Mouse (Mus musculus) intestine, postnatal 0 days (tissue): ENCODE measurements around the gene Eml6. TPM values are rescaled to one million over a fixed set of nuclear protein-coding genes. Genes with fewer than 3 reads are reported as not detected.

Experiments used
- ATAC-seq: fragments of 200-750 bp; cut with Nextera tagmentation; 2 replicates; pipeline ENCODE4 v1.8.0; 2017; ENCODE audit warnings: mild to moderate bottlenecking, moderate TSS enrichment, moderate library complexity
- H3K27ac ChIP-seq: fragments of 300-500 bp; sonication (generic); 2 replicates; pipeline ENCODE4 v1.5.1; 2014; ENCODE audit warnings: mild to moderate bottlenecking, low read depth, low read length, moderate library complexity
- H3K27me3 ChIP-seq: fragments of 300-500 bp; sonication (generic); replicated peaks from 2 replicates; pipeline ENCODE4 v1.6.1; 2014; ENCODE audit warnings: low read length, mixed read lengths; ENCODE audit not compliant: control insufficient read depth, insufficient read depth
- H3K36me3 ChIP-seq: fragments of 300-500 bp; sonication (generic); 2 replicates; pipeline ENCODE4 v1.6.1; 2014; ENCODE audit warnings: mild to moderate bottlenecking, moderate library complexity; ENCODE audit not compliant: control insufficient read depth, insufficient read depth
- H3K4me1 ChIP-seq: fragments of 300-500 bp; sonication (generic); replicated peaks from 2 replicates; pipeline ENCODE4 v1.6.1; 2014; ENCODE audit warnings: antibody characterized with exemption, low read length, mixed read lengths; ENCODE audit not compliant: control insufficient read depth, insufficient read depth
- H3K4me2 ChIP-seq: fragments of 300-500 bp; sonication (generic); replicated peaks from 2 replicates; pipeline ENCODE4 v1.6.1; 2014; ENCODE audit warnings: low read depth, mild to moderate bottlenecking, moderate library complexity
- H3K4me3 ChIP-seq: fragments of 300-500 bp; sonication (generic); 2 replicates; pipeline ENCODE4 v1.5.1; 2014; ENCODE audit warnings: low read depth, low read length
- H3K9ac ChIP-seq: fragments of 300-500 bp; sonication (generic); 2 replicates; pipeline ENCODE4 v1.6.1; 2014; ENCODE audit warnings: mild to moderate bottlenecking, low read depth, low read length
- H3K9me3 ChIP-seq: fragments of 300-500 bp; sonication (generic); 2 replicates; pipeline ENCODE4 v1.6.1; 2016; ENCODE audit warnings: mixed run types; ENCODE audit not compliant: control insufficient read depth
- CTCF ChIP-seq: sonication (generic); IDR thresholded peaks from 2 replicates; pipeline ENCODE4 v1.5.1; 2016; ENCODE audit warnings: low read depth, mild to moderate bottlenecking, control low read depth, antibody characterized with exemption, moderate library complexity
- WGBS: fragments of 180-500 bp; shearing (Covaris S2); extraction: QIAGEN DNeasy Blood & Tissue Kit; methylation state at CpG from one replicate; pipeline ENCODE4 v1.1.7; 2014; 5-methylcytosine and 5-hydroxymethylcytosine counted together
- polyA plus RNA-seq: library from polyadenylated mRNA; unstranded; fragments of >200 nt; fragmentation: Nextera tagmentation; extraction: Ambion mirVana; gene quantifications from 2 replicates; pipeline ENCODE4 v1.2.1, GENCODE M21; 2015

Gene Eml6
- polyA plus RNA-seq, 1 experiment from 2014 or later = 0.46 TPM

- Histone ChIP-seq H3K27ac (no peak overlapping the region), H3K4me3 (no peak overlapping the region), H3K4me1 (0 out of 2 replicates have a peak, but pooled peaks cover 2% of the 10 kb centered on the region), H3K9me3 (no peaks in the 10 kb centered on the region), H3K4me2 (no peak overlapping the region), H3K9ac (no peak overlapping the region), H3K27me3 (no peaks in the 10 kb centered on the region), H3K36me3 (no peaks in the 10 kb centered on the region)
- no peak for ATAC-seq
- no peak for TF ChIP-seq CTCF
Measured at GRCm38 (mm10) chr11:29725167-29725566, 300.7 kb downstream of the Eml6 start.

GRCm38 (mm10) chr11:29724213-29724612, 301.6 kb downstream of the Eml6 start:
- no peak overlapping the region for H3K4me3 ChIP-seq

GRCm38 (mm10) chr11:29719597-29719996, 306.2 kb downstream of the Eml6 start:
- H3K9me3 ChIP-seq = no peaks in the 10 kb centered on the region
- H3K4me1 ChIP-seq = 0 out of 2 replicates have a peak, but pooled peaks cover 4% of the 10 kb centered on the region
- no peak for ATAC-seq
- no peaks in the 10 kb centered on the region for H3K27me3 ChIP-seq
- H3K36me3 ChIP-seq = no peaks in the 10 kb centered on the region
- no peak overlapping the region for H3K27ac ChIP-seq
- 30% methylated on average over 1 of the region's 1 CpGs for WGBS
- no peak for TF ChIP-seq CTCF
- H3K4me2 ChIP-seq = no peak overlapping the region; the same call in 1 of the 2 replicates
- no peak overlapping the region for H3K9ac ChIP-seq
- H3K4me3 ChIP-seq = no peak overlapping the region

More at GRCm38 (mm10) chr11:29724213-29724612, 301.6 kb downstream of the Eml6 start:
- 0 out of 2 replicates have a peak, but pooled peaks have one; percentile 7 for TF ChIP-seq CTCF
- Histone ChIP-seq H3K27me3 (no peaks in the 10 kb centered on the region), H3K9me3 (no peaks in the 10 kb centered on the region), H3K27ac (no peak overlapping the region), H3K9ac (no peak overlapping the region), H3K4me2 (no peak overlapping the region), H3K4me1 (0 out of 2 replicates have a peak, but pooled peaks cover 2% of the 10 kb centered on the region), H3K36me3 (no peaks in the 10 kb centered on the region)
- no peak for ATAC-seq
- 96% methylated on average over 2 of the region's 2 CpGs for WGBS

- H3K9ac ChIP-seq = no peak overlapping the region
- TF ChIP-seq CTCF = no peak
- H3K27ac ChIP-seq = 0 out of 2 replicates have a peak overlapping the region, but pooled peaks have one; percentile 28
- peak overlapping the region; percentile 17; the same call in 1 of the 2 replicates for H3K4me3 ChIP-seq
- no peaks in the 10 kb centered on the region for H3K9me3 ChIP-seq
- H3K36me3 ChIP-seq = no peaks in the 10 kb centered on the region
- peak; percentile 93 for ATAC-seq
- peak overlapping the region; percentile 51 for H3K4me2 ChIP-seq
- 15% methylated on average over 6 of the region's 6 CpGs for WGBS
- no peaks in the 10 kb centered on the region for H3K27me3 ChIP-seq
- 0 out of 2 replicates have a peak, but pooled peaks cover 4% of the 10 kb centered on the region for H3K4me1 ChIP-seq
Measured at GRCm38 (mm10) chr11:29718541-29718940, 307.3 kb downstream of the Eml6 start.

GRCm38 (mm10) chr11:29715499-29715898, 310.3 kb downstream of the Eml6 start:
- Histone ChIP-seq H3K9me3 (no peaks in the 10 kb centered on the region), H3K4me1 (0 out of 2 replicates have a peak, but pooled peaks cover 4% of the 10 kb centered on the region), H3K36me3 (no peaks in the 10 kb centered on the region), H3K27ac (no peak overlapping the region), H3K4me2 (no peak overlapping the region), H3K4me3 (no peak overlapping the region), H3K27me3 (no peaks in the 10 kb centered on the region), H3K9ac (no peak overlapping the region)
- ATAC-seq = no peak
- 83% methylated on average over 3 of the region's 3 CpGs for WGBS
- peak; percentile 63 for TF ChIP-seq CTCF

GRCm38 (mm10) chr11:29714789-29715188, 311.0 kb downstream of the Eml6 start:
- Histone ChIP-seq H3K27me3 (no peaks in the 10 kb centered on the region), H3K9ac (no peak overlapping the region), H3K36me3 (no peaks in the 10 kb centered on the region), H3K4me2 (no peak overlapping the region), H3K9me3 (no peaks in the 10 kb centered on the region), H3K27ac (no peak overlapping the region), H3K4me1 (0 out of 2 replicates have a peak, but pooled peaks cover 4% of the 10 kb centered on the region), H3K4me3 (no peak overlapping the region)
- ATAC-seq = no peak
- WGBS = 88% methylated on average over 2 of the region's 2 CpGs
- peak; percentile 67 for TF ChIP-seq CTCF
